Mouse (Mus musculus): Measurements from ENCODE around the gene Shcbp1l.

Gene Shcbp1l

GRCm38 (mm10) chr1:153489132-153489531, 64.2 kb downstream of the Shcbp1l start:
- DNase-seq, result peak in 1 of 2 experiments; percentile 59

- no peak for DNase-seq
Measured at GRCm38 (mm10) chr1:153489540-153489939, 64.6 kb downstream of the Shcbp1l start.

- peak in 1 of 2 experiments; percentile 34 for DNase-seq
Measured at GRCm38 (mm10) chr1:153489963-153490362, 65.0 kb downstream of the Shcbp1l start.

- DNase-seq, result no peak
Measured at GRCm38 (mm10) chr1:153491345-153491744, 66.4 kb downstream of the Shcbp1l start.

GRCm38 (mm10) chr1:153491822-153492221, 66.9 kb downstream of the Shcbp1l start:
- no peak for DNase-seq

GRCm38 (mm10) chr1:153493338-153493737, 68.4 kb downstream of the Shcbp1l start:
- peak; percentile 74 to 82 for DNase-seq

- no peak for DNase-seq
Measured at GRCm38 (mm10) chr1:153493931-153494330, 69.0 kb downstream of the Shcbp1l start.

GRCm38 (mm10) chr1:153496030-153496429, 71.1 kb downstream of the Shcbp1l start:
- no peak for DNase-seq

GRCm38 (mm10) chr1:153500030-153500429, 75.1 kb downstream of the Shcbp1l start:
- DNase-seq, result peak in 1 of 2 experiments; percentile 65

GRCm38 (mm10) chr1:153501644-153502321, 76.8 kb downstream of the Shcbp1l start:
- DNase-seq, result peak; percentile 61 to 87
